Mouse (Mus musculus): ENCODE data around the gene Acsbg1. TPM values are rescaled to one million over a fixed set of nuclear protein-coding genes. Genes with fewer than 3 reads are reported as not detected.
"Not testable (repeated sequence)": the region's sequence is repeated elsewhere in the genome, so short reads cannot be mapped to it uniquely, and the experiment has no call there.

Gene Acsbg1
- polyA plus RNA-seq, 1 experiment from 2014 or later: 9.6 TPM

GRCm38 (mm10) chr9:54586199-54587061, 75.2 kb downstream of the Acsbg1 start, which contains the start of gene Idh3a:
TSS of gene Idh3a (plus strand) at chr9:54586334.
- H3K27ac ChIP-seq: peak within 1 kb of the TSS; percentile 90
- WGBS: under 1% methylated on average over 71 of the region's 73 CpGs
- no peaks in the 10 kb centered on the region for H3K9me3 ChIP-seq
- H3K4me3 ChIP-seq: peak within 1 kb of the TSS; percentile 96
- peak; percentile 99 for DNase-seq (ENCODE audit: extremely low spot score, low spot score)
- H3K27me3 ChIP-seq (ENCODE audit: poor library complexity, severe bottlenecking): no peaks in the 10 kb centered on the region
- peaks cover 23% of the 10 kb centered on the region for H3K4me1 ChIP-seq
- H3K36me3 ChIP-seq (replicated peaks): peaks cover 27% of the 10 kb centered on the region

GRCm38 (mm10) chr9:54585839-54586198, 75.9 kb downstream of the Acsbg1 start:
- 34% methylated on average over 5 of the region's 5 CpGs for WGBS
- H3K36me3 ChIP-seq (replicated peaks): peaks cover 23% of the 10 kb centered on the region
- no peaks in the 10 kb centered on the region for H3K27me3 ChIP-seq (ENCODE audit: poor library complexity, severe bottlenecking)
- H3K4me3 ChIP-seq: peak overlapping the region; percentile 96
- DNase-seq (ENCODE audit: extremely low spot score, low spot score): no peak
- no peaks in the 10 kb centered on the region for H3K9me3 ChIP-seq
- H3K27ac ChIP-seq: peak overlapping the region; percentile 90
- peaks cover 23% of the 10 kb centered on the region for H3K4me1 ChIP-seq

- not testable (repeated sequence) for DNase-seq (ENCODE audit: extremely low spot score, low spot score); H3K4me3 ChIP-seq; H3K36me3 ChIP-seq (replicated peaks); H3K9me3 ChIP-seq; H3K27me3 ChIP-seq (ENCODE audit: poor library complexity, severe bottlenecking); H3K27ac ChIP-seq
- WGBS: 84% methylated on average over 2 of the region's 2 CpGs
- peaks cover 23% of the 10 kb centered on the region for H3K4me1 ChIP-seq
Measured at GRCm38 (mm10) chr9:54584127-54584526, 77.5 kb downstream of the Acsbg1 start.

- H3K9me3 ChIP-seq: no peaks in the 10 kb centered on the region; the same call in 1 of the 2 replicates
- peaks cover 23% of the 10 kb centered on the region for H3K4me1 ChIP-seq
- peaks cover 3% of the 10 kb centered on the region for H3K36me3 ChIP-seq (replicated peaks)
- no peak overlapping the region for H3K27ac ChIP-seq
- WGBS: 70% methylated on average over 1 of the region's 1 CpGs
- no peak overlapping the region for H3K4me3 ChIP-seq
- no peak for DNase-seq (ENCODE audit: extremely low spot score, low spot score)
- no peaks in the 10 kb centered on the region for H3K27me3 ChIP-seq (ENCODE audit: poor library complexity, severe bottlenecking)
Measured at GRCm38 (mm10) chr9:54583712-54584111, 78.0 kb downstream of the Acsbg1 start.

GRCm38 (mm10) chr9:54571130-54571839, 90.4 kb downstream of the Acsbg1 start:
- H3K9me3 ChIP-seq: no peaks in the 10 kb centered on the region
- H3K36me3 ChIP-seq (replicated peaks): no peaks in the 10 kb centered on the region
- no peak overlapping the region for H3K27ac ChIP-seq
- WGBS: 81% methylated on average over 9 of the region's 9 CpGs
- H3K4me3 ChIP-seq: no peak overlapping the region
- no peaks in the 10 kb centered on the region for H3K27me3 ChIP-seq (ENCODE audit: poor library complexity, severe bottlenecking)
- H3K4me1 ChIP-seq: peaks cover 3% of the 10 kb centered on the region; the same call in 1 of the 2 replicates
- DNase-seq (ENCODE audit: extremely low spot score, low spot score): no peak

GRCm38 (mm10) chr9:54568732-54569131, 92.9 kb downstream of the Acsbg1 start:
- no peak overlapping the region for H3K27ac ChIP-seq
- no peaks in the 10 kb centered on the region for H3K27me3 ChIP-seq (ENCODE audit: poor library complexity, severe bottlenecking)
- WGBS: 28% methylated on average over 2 of the region's 2 CpGs
- no peaks in the 10 kb centered on the region for H3K36me3 ChIP-seq (replicated peaks)
- H3K9me3 ChIP-seq: no peaks in the 10 kb centered on the region
- no peak overlapping the region for H3K4me3 ChIP-seq
- DNase-seq (ENCODE audit: extremely low spot score, low spot score): no peak
- peaks cover 3% of the 10 kb centered on the region; the same call in 1 of the 2 replicates for H3K4me1 ChIP-seq

- WGBS: 64% methylated on average over 4 of the region's 4 CpGs
- Histone ChIP-seq H3K36me3 (replicated peaks) (no peaks in the 10 kb centered on the region), H3K4me1 (peaks cover 3% of the 10 kb centered on the region; the same call in 1 of the 2 replicates), H3K9me3 (no peaks in the 10 kb centered on the region), H3K4me3 (no peak overlapping the region), H3K27me3 (ENCODE audit: poor library complexity, severe bottlenecking) (no peaks in the 10 kb centered on the region), H3K27ac (no peak overlapping the region)
- DNase-seq (ENCODE audit: extremely low spot score, low spot score): no peak
Measured at GRCm38 (mm10) chr9:54566958-54567357, 94.7 kb downstream of the Acsbg1 start.

- H3K4me1 ChIP-seq: peaks cover 15% of the 10 kb centered on the region
- WGBS: 85% methylated on average over 8 of the region's 8 CpGs
- peaks cover 25% of the 10 kb centered on the region for H3K27me3 ChIP-seq (ENCODE audit: poor library complexity, severe bottlenecking)
- H3K36me3 ChIP-seq (replicated peaks): no peaks in the 10 kb centered on the region
- no peak overlapping the region for H3K4me3 ChIP-seq
- H3K9me3 ChIP-seq: no peaks in the 10 kb centered on the region
- DNase-seq (ENCODE audit: extremely low spot score, low spot score): no peak
- no peak overlapping the region for H3K27ac ChIP-seq
Measured at GRCm38 (mm10) chr9:54560831-54561601, 100.7 kb downstream of the Acsbg1 start.

GRCm38 (mm10) chr9:54559771-54560471, 101.7 kb downstream of the Acsbg1 start, which contains the start of gene Cib2:
TSS of gene Cib2 (minus strand) at chr9:54560218.
- Histone ChIP-seq H3K9me3 (no peaks in the 10 kb centered on the region), H3K4me1 (peaks cover 15% of the 10 kb centered on the region), H3K27me3 (ENCODE audit: poor library complexity, severe bottlenecking) (peaks cover 25% of the 10 kb centered on the region), H3K36me3 (replicated peaks) (no peaks in the 10 kb centered on the region), H3K4me3 (peak within 1 kb of the TSS; percentile 64), H3K27ac (peak within 1 kb of the TSS; percentile 78)
- WGBS: 3% methylated on average over 53 of the region's 54 CpGs
- peak; percentile 86 for DNase-seq (ENCODE audit: extremely low spot score, low spot score)

- peaks cover 25% of the 10 kb centered on the region for H3K27me3 ChIP-seq (ENCODE audit: poor library complexity, severe bottlenecking)
- no peaks in the 10 kb centered on the region for H3K36me3 ChIP-seq (replicated peaks)
- H3K4me3 ChIP-seq: no peak overlapping the region
- H3K9me3 ChIP-seq: no peaks in the 10 kb centered on the region
- H3K4me1 ChIP-seq: peaks cover 15% of the 10 kb centered on the region
- no peak for DNase-seq (ENCODE audit: extremely low spot score, low spot score)
- WGBS: 75% methylated on average over 8 of the region's 8 CpGs
- no peak overlapping the region for H3K27ac ChIP-seq
Measured at GRCm38 (mm10) chr9:54558731-54559130, 102.9 kb downstream of the Acsbg1 start.

- peaks cover 25% of the 10 kb centered on the region for H3K27me3 ChIP-seq (ENCODE audit: poor library complexity, severe bottlenecking)
- WGBS: 78% methylated on average over 2 of the region's 2 CpGs
- H3K9me3 ChIP-seq: no peaks in the 10 kb centered on the region
- no peak overlapping the region for H3K27ac ChIP-seq
- H3K36me3 ChIP-seq (replicated peaks): no peaks in the 10 kb centered on the region
- H3K4me1 ChIP-seq: peaks cover 13% of the 10 kb centered on the region
- H3K4me3 ChIP-seq: no peak overlapping the region
- DNase-seq (ENCODE audit: extremely low spot score, low spot score): no peak
Measured at GRCm38 (mm10) chr9:54555044-54555443, 106.6 kb downstream of the Acsbg1 start.
